Mouse (Mus musculus) MEL (cell line): ENCODE results near the gene Vstm5. TPM values are rescaled to one million over a fixed set of nuclear protein-coding genes. Genes with fewer than 3 reads are reported as not detected.

Source experiments
- DNase-seq: peaks from one replicate; pipeline ENCODE4 v3.0.0; 2011; ENCODE audit warnings: low read depth, low spot score
- H3K27ac ChIP-seq: 2 replicates; pipeline ENCODE4 v1.5.1; 2012; ENCODE audit warnings: low read depth, mild to moderate bottlenecking, control low read depth, low read length, moderate library complexity; ENCODE audit not compliant: control insufficient read depth
- H3K27me3 ChIP-seq, 2 experiments: fragments of 150-350 bp in 1 of 2; sonication (generic) in 1 of 2; 2 replicates each; pipeline ENCODE4 v1.6.1; 2012; ENCODE audit warnings: low read length in 2 of 2, mild to moderate bottlenecking in 2 of 2, improper control_type of control experiment in 1 of 2, moderate library complexity in 1 of 2; ENCODE audit not compliant: insufficient read depth in 2 of 2, control insufficient read depth in 1 of 2
- H3K36me3 ChIP-seq, 2 experiments: 2 replicates each; pipeline ENCODE4 v1.6.1; 2012 to 2014; ENCODE audit warnings: low read length in 2 of 2, improper control_type of control experiment in 1 of 2, inconsistent platforms in 1 of 2, mild to moderate bottlenecking in 1 of 2; ENCODE audit not compliant: insufficient read depth in 2 of 2, control insufficient read depth in 1 of 2
- H3K4me1 ChIP-seq, 2 experiments: fragments of 150-350 bp in 1 of 2; sonication (generic) in 1 of 2; 2 replicates each; pipeline ENCODE4 v1.6.1; 2012; ENCODE audit warnings: low read length in 2 of 2, improper control_type of control experiment in 1 of 2, mild to moderate bottlenecking in 1 of 2; ENCODE audit not compliant: insufficient read depth in 2 of 2, control insufficient read depth in 1 of 2
- H3K4me3 ChIP-seq, 2 experiments: fragments of 150-350 bp in 1 of 2; sonication (generic) in 1 of 2; 2 replicates each; pipeline ENCODE4 v1.5.1; 2012; ENCODE audit warnings: low read depth in 2 of 2, low read length in 2 of 2, mild to moderate bottlenecking in 2 of 2, moderate library complexity in 2 of 2, control low read depth in 1 of 2, improper control_type of control experiment in 1 of 2; ENCODE audit not compliant: control insufficient read depth in 1 of 2, insufficient read depth in 1 of 2
- H3K79me2 ChIP-seq: 2 replicates; pipeline ENCODE4 v1.6.1; 2012; ENCODE audit warnings: mild to moderate bottlenecking, low read length, moderate library complexity; ENCODE audit not compliant: control insufficient read depth, poor library complexity, insufficient read depth
- H3K9ac ChIP-seq: 2 replicates; pipeline ENCODE4 v1.6.1; 2012; ENCODE audit warnings: low read depth, mild to moderate bottlenecking, control low read depth, low read length, moderate library complexity; ENCODE audit not compliant: control insufficient read depth, poor library complexity, severe bottlenecking
- H3K9me3 ChIP-seq: fragments of 150-350 bp; sonication (generic); replicated peaks from 2 replicates; pipeline ENCODE4 v1.6.1; 2012; ENCODE audit warnings: mild to moderate bottlenecking, low read length, improper control_type of control experiment, moderate library complexity; ENCODE audit not compliant: insufficient read depth
- BHLHE40 ChIP-seq: IDR thresholded peaks from 2 replicates; pipeline ENCODE4 v1.6.1; 2012; ENCODE audit warnings: low read depth, mild to moderate bottlenecking, inconsistent platforms, low read length, improper control_type of control experiment, borderline replicate concordance
- CHD1 ChIP-seq: IDR thresholded peaks from 2 replicates; pipeline ENCODE4 v1.6.1; 2012; ENCODE audit warnings: low read depth, mild to moderate bottlenecking, inconsistent platforms, low read length, improper control_type of control experiment
- CHD2 ChIP-seq: IDR thresholded peaks from 2 replicates; pipeline ENCODE4 v1.6.1; 2011; ENCODE audit warnings: low read length, improper control_type of control experiment
- E2F4 ChIP-seq: IDR thresholded peaks from 2 replicates; pipeline ENCODE4 v1.6.1; 2011; ENCODE audit warnings: low read depth, low read length, improper control_type of control experiment, borderline replicate concordance
- ELF1 ChIP-seq: IDR thresholded peaks from 2 replicates; pipeline ENCODE4 v1.6.1; 2014; ENCODE audit warnings: low read depth, mild to moderate bottlenecking, inconsistent platforms, low read length, improper control_type of control experiment, moderate library complexity
- EP300 ChIP-seq, 2 experiments: IDR thresholded peaks; 2 replicates each; pipeline ENCODE4 v1.6.1; 2011; ENCODE audit warnings: improper control_type of control experiment in 2 of 2, low read length in 2 of 2, low read depth in 1 of 2, mild to moderate bottlenecking in 1 of 2
- ETS1 ChIP-seq: IDR thresholded peaks from 2 replicates; pipeline ENCODE4 v1.6.1; 2012; ENCODE audit warnings: low read depth, mild to moderate bottlenecking, inconsistent platforms, low read length, improper control_type of control experiment, moderate library complexity
- GABPA ChIP-seq: IDR thresholded peaks from 2 replicates; pipeline ENCODE4 v1.6.1; 2012; ENCODE audit warnings: low read depth, mild to moderate bottlenecking, inconsistent platforms, low read length, improper control_type of control experiment, moderate library complexity
- GATA1 ChIP-seq: IDR thresholded peaks from 2 replicates; pipeline ENCODE4 v1.6.1; 2011; ENCODE audit warnings: low read depth, low read length, improper control_type of control experiment
- JUND ChIP-seq: IDR thresholded peaks from 2 replicates; pipeline ENCODE4 v1.6.1; 2011; ENCODE audit warnings: low read depth, mild to moderate bottlenecking, improper control_type of control experiment, low read length
- KAT2A ChIP-seq: conservative IDR thresholded peaks from 2 replicates; pipeline ENCODE4 v1.6.1; 2012; ENCODE audit warnings: low read depth, low read length, improper control_type of control experiment, inconsistent platforms
- MAFK ChIP-seq: IDR thresholded peaks from 2 replicates; pipeline ENCODE4 v1.6.1; 2011; ENCODE audit warnings: low read depth, mild to moderate bottlenecking, low read length, improper control_type of control experiment, borderline replicate concordance
- MAX ChIP-seq: IDR thresholded peaks from 2 replicates; pipeline ENCODE4 v1.6.1; 2011; ENCODE audit warnings: low read length, improper control_type of control experiment
- MAZ ChIP-seq: IDR thresholded peaks from 2 replicates; pipeline ENCODE4 v1.6.1; 2012; ENCODE audit warnings: low read depth, mild to moderate bottlenecking, inconsistent platforms, low read length, improper control_type of control experiment
- MEF2A ChIP-seq: IDR thresholded peaks from 2 replicates; pipeline ENCODE4 v1.6.1; 2014; ENCODE audit warnings: low read depth, mild to moderate bottlenecking, inconsistent platforms, low read length, improper control_type of control experiment; ENCODE audit not compliant: poor library complexity, insufficient replicate concordance, severe bottlenecking; ENCODE audit errors: extremely low read depth
- MXI1 ChIP-seq: IDR thresholded peaks from 2 replicates; pipeline ENCODE4 v1.6.1; 2011; ENCODE audit warnings: mild to moderate bottlenecking, low read depth, low read length, improper control_type of control experiment
- MYB ChIP-seq: IDR thresholded peaks from 2 replicates; pipeline ENCODE4 v1.6.1; 2011; ENCODE audit warnings: mild to moderate bottlenecking, low read depth, low read length, improper control_type of control experiment
- MYC ChIP-seq: IDR thresholded peaks from 2 replicates; pipeline ENCODE4 v1.6.1; 2011; ENCODE audit warnings: low read depth, mild to moderate bottlenecking, low read length, improper control_type of control experiment, moderate library complexity
- NELFE ChIP-seq: IDR thresholded peaks from 2 replicates; pipeline ENCODE4 v1.6.1; 2011; ENCODE audit warnings: low read depth, low read length, improper control_type of control experiment
- NRF1 ChIP-seq: IDR thresholded peaks from 2 replicates; pipeline ENCODE4 v1.6.1; 2014; ENCODE audit warnings: low read depth, mild to moderate bottlenecking, inconsistent platforms, low read length, improper control_type of control experiment, moderate library complexity; ENCODE audit not compliant: poor library complexity, insufficient read depth, severe bottlenecking
- POLR2A ChIP-seq, 2 experiments: IDR thresholded peaks; 2 replicates each; pipeline ENCODE4 v1.6.1; 2011 to 2012; ENCODE audit warnings: low read length in 2 of 2, mild to moderate bottlenecking in 2 of 2, control low read depth in 1 of 2, improper control_type of control experiment in 1 of 2, low read depth in 1 of 2, moderate library complexity in 1 of 2; ENCODE audit not compliant: control insufficient read depth in 1 of 2, insufficient read depth in 1 of 2, poor library complexity in 1 of 2
- POLR2AphosphoS2 ChIP-seq: IDR thresholded peaks from 2 replicates; pipeline ENCODE4 v1.6.1; 2011; ENCODE audit warnings: low read length, improper control_type of control experiment
- POLR2AphosphoS5 ChIP-seq: IDR thresholded peaks from 2 replicates; pipeline ENCODE4 v1.6.1; 2012; ENCODE audit warnings: low read depth, borderline replicate concordance, mild to moderate bottlenecking, inconsistent platforms, low read length, moderate library complexity, mixed read lengths
- RAD21 ChIP-seq: IDR thresholded peaks from 2 replicates; pipeline ENCODE4 v1.6.1; 2011; ENCODE audit warnings: mild to moderate bottlenecking, low read depth, low read length, improper control_type of control experiment
- RCOR1 ChIP-seq: IDR thresholded peaks from 2 replicates; pipeline ENCODE4 v1.6.1; 2012; ENCODE audit warnings: low read depth, mild to moderate bottlenecking, inconsistent platforms, low read length, improper control_type of control experiment
- SIN3A ChIP-seq: IDR thresholded peaks from 2 replicates; pipeline ENCODE4 v1.6.1; 2012; ENCODE audit warnings: low read length, improper control_type of control experiment, inconsistent platforms
- SMC3 ChIP-seq: IDR thresholded peaks from 2 replicates; pipeline ENCODE4 v1.6.1; 2011; ENCODE audit warnings: low read depth, low read length, improper control_type of control experiment
- TAL1 ChIP-seq: IDR thresholded peaks from 2 replicates; pipeline ENCODE4 v1.6.1; 2012; ENCODE audit warnings: mild to moderate bottlenecking, inconsistent platforms, low read length, moderate library complexity, mixed read lengths
- TCF12 ChIP-seq: IDR thresholded peaks from 2 replicates; pipeline ENCODE4 v1.6.1; 2014; ENCODE audit warnings: low read depth, mild to moderate bottlenecking, inconsistent platforms, low read length, improper control_type of control experiment, moderate library complexity
- UBTF ChIP-seq: IDR thresholded peaks from 2 replicates; pipeline ENCODE4 v1.6.1; 2012; ENCODE audit warnings: low read depth, mild to moderate bottlenecking, inconsistent platforms, low read length, improper control_type of control experiment, moderate library complexity, borderline replicate concordance; ENCODE audit not compliant: insufficient read depth
- USF1 ChIP-seq: IDR thresholded peaks from 2 replicates; pipeline ENCODE4 v1.6.1; 2014; ENCODE audit warnings: low read depth, mild to moderate bottlenecking, inconsistent platforms, low read length, improper control_type of control experiment, moderate library complexity
- ZC3H11A ChIP-seq: IDR thresholded peaks from 2 replicates; pipeline ENCODE4 v1.6.1; 2012; ENCODE audit warnings: low read depth, mild to moderate bottlenecking, inconsistent platforms, low read length, improper control_type of control experiment
- ZKSCAN1 ChIP-seq: IDR thresholded peaks from 2 replicates; pipeline ENCODE4 v1.6.1; 2012; ENCODE audit warnings: low read depth, mild to moderate bottlenecking, inconsistent platforms, low read length, improper control_type of control experiment, moderate library complexity
- ZMIZ1 ChIP-seq: IDR thresholded peaks from 2 replicates; pipeline ENCODE4 v1.6.1; 2012; ENCODE audit warnings: low read depth, mild to moderate bottlenecking, inconsistent platforms, low read length, improper control_type of control experiment, moderate library complexity
- ZNF384 ChIP-seq: IDR thresholded peaks from 2 replicates; pipeline ENCODE4 v1.6.1; 2012; ENCODE audit warnings: low read depth, mild to moderate bottlenecking, inconsistent platforms, low read length, improper control_type of control experiment
- polyA plus RNA-seq, 2 experiments: library from polyadenylated mRNA; stranded (reverse) in 1 of 2; unstranded in 1 of 2; fragments of >175 nt in 1 of 2; fragments of >200 nt in 1 of 2; gene quantifications; 2 replicates each; pipeline versions ENCODE4 v1.2.1 to v1.2.4; 2012; ENCODE audit warnings: low replicate concordance in 2 of 2, low read depth in 1 of 2; ENCODE audit not compliant: insufficient read length in 2 of 2, insufficient read depth in 1 of 2, missing spikeins in 1 of 2
- total RNA-seq: library from RNA; depleted of rRNA; stranded (reverse); fragments of 300-350 nt; gene quantifications from 2 replicates; pipeline ENCODE4 v1.2.3, GENCODE M21; 2012

The Vstm5 gene
- total and polyA plus RNA-seq, 3 experiments: 23.5 to 27.0 TPM; not detected in 1

GRCm38 (mm10) chr9:15279649-15280490 is 41.0 kb downstream of the Vstm5 start, which contains the start of gene Med17:
Gene Med17 (minus strand): TSS chr9:15279931.
- peak; percentile 100 for DNase-seq
- Histone ChIP-seq H3K9ac (peak within 1 kb of the TSS; percentile 76), H3K79me2 (peaks cover 32% of the 10 kb centered on the region), H3K27ac (peak within 1 kb of the TSS; percentile 77), H3K27me3 (no peaks in the 10 kb centered on the region), H3K9me3 (no peaks in the 10 kb centered on the region), H3K4me3 (peak within 1 kb of the TSS; percentile 60 to 75), H3K36me3 (peaks cover 23 to 24% of the 10 kb centered on the region in 2 experiments), H3K4me1 (peaks cover 10 to 25% of the 10 kb centered on the region in 2 experiments)
- TF ChIP-seq CHD2: no peak
- no peak for TF ChIP-seq E2F4
- TF ChIP-seq POLR2AphosphoS2: peak; percentile 99
- no peak; the same call in 1 of the 2 replicates for TF ChIP-seq RAD21
- peak; percentile 91 for TF ChIP-seq USF1
- TF ChIP-seq CHD1: no peak
- peak; percentile 46 to 51; a peak in 3 of 4 replicates for TF ChIP-seq EP300 (IDR thresholded peaks at IDR 0.05; ENCODE audit: low read depth in 1 of 2, low read length in 2 of 2)
- TF ChIP-seq MEF2A: 0 out of 2 replicates have a peak, but pooled peaks have one; percentile 46
- TF ChIP-seq ELF1: peak; percentile 99
- no peak for TF ChIP-seq MYB
- no peak; the same call in 1 of the 2 replicates for TF ChIP-seq ZNF384
- no peak for TF ChIP-seq GABPA
- peak; percentile 100 for TF ChIP-seq POLR2A (IDR thresholded peaks at IDR 0.05; ENCODE audit: control insufficient read depth in 1 of 2, insufficient read depth in 1 of 2, low read depth in 1 of 2, low read length in 2 of 2, poor library complexity in 1 of 2)
- peak; percentile 86 for TF ChIP-seq ETS1
- peak; percentile 47; the same call in 1 of the 2 replicates for TF ChIP-seq GATA1
- peak; percentile 100 for TF ChIP-seq NELFE
- TF ChIP-seq TAL1: no peak
- TF ChIP-seq SIN3A: peak; percentile 97
- peak; percentile 93; the same call in 1 of the 2 replicates for TF ChIP-seq POLR2AphosphoS5
- TF ChIP-seq ZC3H11A: no peak
- peak; percentile 98 for TF ChIP-seq MYC
- 0 out of 2 replicates have a peak, but pooled peaks have one; percentile 30 for TF ChIP-seq JUND
- 0 out of 2 replicates have a peak, but pooled peaks have one; percentile 50 for TF ChIP-seq UBTF
- no peak for TF ChIP-seq MAFK
- peak; percentile 53 for TF ChIP-seq RCOR1
- peak; percentile 100 for TF ChIP-seq BHLHE40
- no peak for TF ChIP-seq ZKSCAN1
- peak; percentile 94; the same call in 1 of the 2 replicates for TF ChIP-seq NRF1
- TF ChIP-seq KAT2A: peak; percentile 96
- TF ChIP-seq MAZ: no peak; the same call in none of the 2 replicates
- TF ChIP-seq TCF12: peak; percentile 91
- TF ChIP-seq MXI1: peak; percentile 99
- peak; percentile 98 for TF ChIP-seq ZMIZ1
- TF ChIP-seq SMC3: peak; percentile 12; the same call in 1 of the 2 replicates
- TF ChIP-seq MAX: peak; percentile 93
